Mouse (Mus musculus) cerebellum, adult 18-20 months (tissue): ENCODE measurements around the gene Slc10a7.
A peak's percentile ranks its signal among the peaks of the same experiment; 100 is the strongest.
"Not testable (repeated sequence)": the region's sequence is repeated elsewhere in the genome, so short reads cannot be mapped to it uniquely, and the experiment has no call there.

Experiments used
- DNase-seq, 2 experiments: peaks; one replicate each; pipeline ENCODE4 v3.0.0; 2021

The Slc10a7 gene

DNA sequence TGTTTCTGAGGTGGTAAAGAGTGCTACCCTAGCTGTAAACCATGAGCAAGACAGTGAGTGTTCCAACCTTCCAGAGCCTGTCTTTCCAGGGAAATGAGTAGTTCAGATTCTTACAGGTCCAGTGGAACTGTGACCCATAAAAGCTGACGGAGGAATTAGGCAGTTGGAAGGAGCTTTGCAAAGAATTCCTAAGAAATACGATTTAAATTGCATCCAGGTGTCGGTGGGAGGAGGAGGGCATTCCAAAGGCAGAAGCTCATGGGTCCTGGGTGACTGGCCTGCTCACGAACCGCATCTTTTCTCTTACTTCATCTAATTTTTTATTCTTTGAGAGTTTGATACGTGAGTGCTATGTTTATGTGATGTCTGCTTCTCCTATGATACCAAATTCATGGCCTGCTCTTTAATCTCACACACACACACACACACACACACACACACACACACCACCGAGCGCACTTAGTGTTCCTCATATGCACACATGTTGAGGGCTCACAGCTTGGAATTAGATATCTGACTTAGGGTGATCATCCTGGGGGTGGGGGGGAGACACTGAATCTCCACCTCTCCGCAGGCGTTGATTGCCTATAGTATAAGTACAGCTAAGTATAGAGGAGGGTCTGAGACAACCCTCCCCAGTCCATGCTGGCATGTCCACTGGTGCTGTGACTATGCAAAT lies 169.5 kb downstream of the Slc10a7 start:
- no peak for DNase-seq

DNA sequence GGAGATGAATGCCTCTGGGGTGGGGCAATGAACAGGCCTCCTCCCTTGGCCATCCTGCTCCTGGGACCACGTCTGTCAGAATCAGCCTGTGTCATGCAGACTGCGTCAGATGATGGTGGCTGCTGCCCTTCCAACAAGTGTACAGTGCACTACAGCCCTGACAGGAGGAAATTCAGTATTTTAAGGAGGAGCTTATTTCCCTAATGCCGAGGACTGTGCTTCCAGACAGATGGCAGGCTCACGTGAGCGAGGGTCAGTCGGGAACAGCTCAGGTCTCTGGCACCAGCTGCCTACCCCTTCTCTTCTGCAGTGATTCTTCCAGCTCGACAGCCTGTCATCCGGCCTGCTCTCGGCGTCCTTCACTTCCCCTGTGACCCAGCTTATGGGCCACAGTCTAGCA lies 181.6 kb downstream of the Slc10a7 start:
- DNase-seq = peak in 1 of 2 experiments; percentile 8

DNA sequence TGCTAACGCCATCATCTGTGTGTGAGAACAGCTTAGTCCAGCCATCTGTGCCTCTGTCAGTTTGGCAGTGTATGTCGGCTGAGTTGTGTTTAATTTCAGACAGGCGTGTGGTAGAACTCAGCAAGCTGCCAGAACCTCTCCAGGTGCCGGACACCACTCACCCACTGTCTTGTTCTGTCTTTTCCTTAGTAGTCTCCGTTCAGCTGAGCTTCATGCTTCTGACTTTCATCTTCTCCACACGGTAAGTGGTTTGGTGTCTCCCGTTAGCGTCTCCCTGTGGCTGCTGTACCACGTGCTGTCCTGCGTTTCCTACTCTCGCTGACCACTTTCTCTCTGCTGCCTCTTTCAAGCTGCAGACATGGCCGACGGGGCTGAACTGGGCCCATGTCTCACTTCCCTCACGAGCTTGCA lies 189.2 kb downstream of the Slc10a7 start:
- peak; percentile 41 to 48 for DNase-seq

DNA sequence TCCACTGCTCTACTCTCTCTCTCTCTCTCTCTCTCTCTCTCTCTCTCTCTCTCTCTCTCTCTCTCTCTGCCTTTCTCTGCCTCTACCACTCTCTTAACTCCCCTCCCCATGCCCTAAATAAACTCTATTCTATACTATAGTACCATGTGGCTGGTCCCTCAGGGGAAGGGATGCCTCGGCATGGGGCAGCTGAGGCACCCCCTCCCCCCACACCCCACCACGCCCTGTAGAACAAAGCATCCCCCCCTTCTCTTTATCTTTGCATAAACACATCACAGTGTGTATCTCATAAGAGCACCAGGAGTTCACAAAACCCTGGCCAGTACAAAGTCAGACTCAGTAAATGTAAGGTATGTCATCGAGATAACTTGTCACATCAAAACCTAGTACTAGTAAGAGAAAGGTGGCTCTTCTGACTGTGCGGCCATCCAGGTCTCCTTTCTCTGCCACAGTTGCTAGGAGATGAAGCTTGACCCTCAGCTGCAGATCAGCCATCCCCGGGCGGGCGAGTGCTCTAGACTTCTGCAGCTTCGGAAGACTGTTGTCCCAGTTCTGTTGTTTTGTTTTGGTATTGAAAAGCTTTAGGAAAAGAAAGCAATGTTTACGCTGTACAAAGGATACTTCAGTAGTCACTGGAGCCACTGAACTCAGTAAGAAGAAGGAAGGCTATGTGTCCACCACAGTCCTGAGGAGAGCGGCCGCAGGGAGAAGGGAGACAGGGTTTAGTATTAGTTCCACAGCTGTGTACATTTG lies 194.1 kb downstream of the Slc10a7 start:
- DNase-seq = no peak

DNA sequence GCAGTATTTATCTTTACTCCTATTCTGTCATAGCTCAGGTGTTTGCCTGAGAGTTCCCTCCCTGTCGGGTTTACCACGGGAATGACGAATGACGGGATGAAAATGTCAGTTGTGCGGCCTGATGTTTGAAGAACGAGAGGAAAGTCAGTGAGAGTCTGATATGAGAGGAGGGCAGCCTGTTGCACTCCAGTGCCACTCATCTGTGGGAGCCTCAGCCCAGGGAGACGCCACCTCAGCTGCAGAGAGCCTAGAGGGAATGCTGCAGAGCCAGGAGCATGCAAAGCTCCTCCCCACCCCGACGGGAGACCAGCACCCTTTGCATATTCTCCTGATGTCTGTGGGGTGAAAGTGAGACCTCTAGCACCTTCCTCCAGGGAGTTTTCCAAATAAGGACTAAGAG lies 196.8 kb downstream of the Slc10a7 start:
- DNase-seq = no peak

DNA sequence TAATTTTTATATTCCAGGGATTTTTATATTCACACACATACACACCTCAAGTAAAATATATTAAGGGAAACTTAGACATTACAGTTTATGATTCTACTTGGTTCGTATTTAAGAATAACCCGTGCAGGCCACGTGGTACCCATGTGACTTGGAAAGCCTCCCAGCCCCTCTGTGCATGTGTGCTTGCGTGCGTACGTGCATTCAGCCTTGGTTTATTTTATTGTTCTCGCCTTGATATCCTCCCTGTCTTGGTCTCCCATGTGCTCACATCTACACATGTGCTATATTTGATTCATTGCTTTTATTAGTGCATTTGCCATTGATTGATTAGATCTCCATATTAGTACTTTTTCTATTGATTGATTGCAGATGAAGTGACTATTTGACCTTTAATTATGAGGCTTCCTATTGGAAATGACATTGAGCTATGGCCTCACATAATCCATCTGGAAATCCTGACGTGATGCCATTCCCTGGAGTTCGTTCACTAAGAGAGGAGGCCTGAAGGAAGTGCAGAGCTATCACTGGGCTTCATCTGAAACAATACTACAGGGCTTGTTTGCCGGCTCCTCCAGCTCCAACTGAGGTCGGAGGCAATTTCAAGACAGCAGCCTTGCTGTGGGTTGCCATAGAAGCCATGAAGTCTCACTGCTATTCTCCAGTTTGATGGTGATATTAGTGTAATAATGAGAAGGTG lies 200.9 kb downstream of the Slc10a7 start:
- DNase-seq = no peak

DNA sequence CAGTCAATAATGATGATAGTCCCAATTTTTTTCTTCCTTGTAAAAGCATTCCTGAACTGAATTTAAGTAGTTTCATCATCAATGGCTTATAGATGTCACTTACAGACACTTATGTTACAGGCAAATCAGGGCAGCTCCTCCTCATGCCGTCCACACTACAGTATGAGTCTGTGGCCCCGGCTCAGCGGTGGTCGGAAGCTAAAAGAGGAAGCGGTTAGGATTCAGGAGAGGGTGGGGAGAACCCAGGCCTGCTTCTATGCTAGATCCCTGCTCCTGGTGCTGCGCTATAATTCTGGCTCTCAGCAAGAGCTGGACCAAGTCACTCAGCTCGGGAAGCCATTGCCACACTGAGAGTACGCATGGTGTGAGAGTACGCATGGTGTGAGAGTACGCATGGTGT lies 201.8 kb downstream of the Slc10a7 start:
- DNase-seq = no peak

DNA sequence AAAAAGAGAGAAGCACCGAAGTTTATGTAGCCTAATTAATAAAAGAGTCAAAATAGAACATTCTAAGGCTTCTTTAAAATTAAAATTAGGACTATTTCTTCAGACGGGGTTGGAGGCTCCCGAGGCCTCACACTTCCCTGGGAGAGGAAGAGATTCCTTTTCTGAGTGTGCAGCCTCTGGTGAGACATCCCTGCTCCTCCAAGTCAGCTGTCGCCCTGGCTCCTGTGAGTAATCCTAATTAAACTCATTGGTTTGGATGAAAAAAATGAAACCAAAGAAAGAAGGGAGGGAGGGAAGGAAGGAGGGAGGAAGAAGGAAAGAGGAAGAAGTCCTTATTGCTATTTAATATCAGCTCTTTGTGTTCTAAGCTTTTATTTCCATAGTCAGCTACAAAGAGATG lies 205.7 kb downstream of the Slc10a7 start:
- DNase-seq = no peak

DNA sequence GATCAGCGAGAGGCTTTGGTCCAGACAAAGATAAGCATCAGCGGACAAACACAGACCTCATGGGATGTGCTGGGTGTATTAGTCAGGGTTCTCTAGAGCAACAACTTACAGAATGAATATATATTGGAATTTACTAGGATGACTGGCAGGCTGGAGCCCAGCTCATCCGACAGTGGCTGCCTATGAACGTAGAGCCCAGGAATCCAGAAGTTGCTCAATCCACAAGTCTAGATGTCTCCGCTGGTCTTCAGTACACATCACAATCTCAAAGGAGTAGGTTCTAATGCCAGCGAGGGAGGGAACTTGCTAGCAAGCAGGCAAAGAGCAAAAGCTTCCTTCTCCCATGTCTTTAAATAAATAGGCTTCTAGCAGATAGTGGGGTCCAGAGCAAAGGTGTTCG lies 207.4 kb downstream of the Slc10a7 start:
- no peak for DNase-seq

DNA sequence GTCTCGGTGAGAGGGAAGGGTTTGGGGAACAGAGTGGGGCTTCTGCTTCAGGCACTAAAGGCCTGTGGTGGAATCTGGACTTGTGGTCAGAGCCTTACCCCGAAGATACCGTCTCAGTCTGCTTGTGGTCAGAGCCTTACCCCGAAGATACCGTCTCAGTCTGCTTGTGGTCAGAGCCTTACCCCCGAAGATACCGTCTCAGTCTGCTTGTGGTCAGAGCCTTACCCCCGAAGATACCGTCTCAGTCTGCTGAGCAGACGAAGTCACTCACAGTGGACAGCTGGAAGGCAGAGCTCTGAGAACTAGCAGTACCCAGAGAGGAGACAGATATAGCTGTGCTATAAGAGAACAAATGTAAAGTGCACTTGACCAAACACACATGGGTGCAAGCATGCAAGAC lies 208.0 kb downstream of the Slc10a7 start:
- not testable (repeated sequence) for DNase-seq

DNA sequence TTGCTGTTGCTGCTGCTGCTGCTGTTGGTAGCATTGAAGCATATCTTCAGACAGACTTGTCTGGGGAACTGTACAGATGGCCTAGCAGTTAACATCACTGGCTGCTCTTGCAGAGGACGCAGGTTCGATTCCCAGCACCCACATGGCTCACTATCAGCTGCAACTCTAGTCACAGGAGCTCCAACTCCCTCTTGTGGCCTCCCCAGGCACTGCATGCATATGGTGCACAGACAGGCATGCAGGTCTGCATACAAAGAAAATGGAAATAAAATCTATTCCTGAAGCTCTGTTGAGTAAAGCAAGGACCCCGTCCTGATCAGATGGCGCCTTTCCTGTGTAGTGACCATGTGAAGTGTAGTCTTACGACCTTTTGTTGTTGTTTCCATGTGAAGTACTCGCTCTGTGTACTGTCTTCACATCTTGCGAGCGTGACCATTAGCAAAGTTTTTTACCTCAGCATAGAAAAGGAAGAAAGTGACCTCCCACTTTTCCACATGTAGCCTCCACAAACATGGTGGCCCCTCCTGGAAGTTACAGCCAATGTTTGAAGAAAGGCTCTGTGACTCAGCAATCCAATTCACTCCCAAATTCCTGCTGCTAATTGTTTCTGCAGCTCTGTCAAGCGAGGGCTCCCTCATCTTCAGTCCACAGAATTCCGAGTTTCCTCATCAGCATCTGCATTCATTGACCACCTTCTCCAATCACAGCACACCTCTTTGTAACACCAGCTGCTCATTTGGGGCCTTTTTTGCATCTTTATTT lies 210.3 kb downstream of the Slc10a7 start:
- no peak for DNase-seq

DNA sequence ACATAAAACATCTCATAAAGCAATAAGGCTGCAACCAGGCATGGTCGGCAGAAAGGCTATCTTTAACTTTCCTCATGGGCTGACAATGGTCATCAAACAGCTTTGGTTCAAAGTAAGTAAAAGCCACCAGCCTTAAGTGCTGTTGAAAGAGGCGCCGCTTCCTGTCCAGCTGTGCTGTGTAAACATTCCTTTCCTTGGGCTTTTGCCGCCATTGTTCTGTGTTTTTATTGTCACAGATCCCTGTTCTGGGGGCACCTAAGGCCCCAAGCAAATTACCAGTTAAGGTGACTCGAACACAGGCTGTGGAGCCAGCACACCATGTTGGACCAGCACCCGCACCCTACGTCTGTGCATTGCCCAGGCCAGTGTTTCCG lies 210.9 kb downstream of the Slc10a7 start:
- DNase-seq = no peak

DNA sequence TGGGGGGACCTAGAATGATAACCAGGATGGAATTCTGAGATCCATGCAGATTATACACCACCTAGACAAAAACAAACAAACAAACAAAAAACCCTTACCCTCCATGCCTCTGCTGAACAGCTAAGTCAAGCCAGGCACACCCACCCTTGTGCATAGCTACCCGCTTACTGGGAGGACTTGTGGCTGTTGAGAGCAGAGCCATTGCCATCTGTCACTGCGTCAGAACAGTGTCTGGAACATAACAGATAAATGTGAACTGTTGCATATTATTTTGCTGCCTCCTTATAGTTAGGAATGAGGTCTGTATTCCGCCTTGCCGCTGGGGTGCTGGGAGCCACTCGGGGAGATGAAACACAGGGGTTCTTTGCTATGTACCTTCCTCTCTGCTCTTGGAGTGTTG lies 212.4 kb downstream of the Slc10a7 start:
- DNase-seq = no peak

DNA sequence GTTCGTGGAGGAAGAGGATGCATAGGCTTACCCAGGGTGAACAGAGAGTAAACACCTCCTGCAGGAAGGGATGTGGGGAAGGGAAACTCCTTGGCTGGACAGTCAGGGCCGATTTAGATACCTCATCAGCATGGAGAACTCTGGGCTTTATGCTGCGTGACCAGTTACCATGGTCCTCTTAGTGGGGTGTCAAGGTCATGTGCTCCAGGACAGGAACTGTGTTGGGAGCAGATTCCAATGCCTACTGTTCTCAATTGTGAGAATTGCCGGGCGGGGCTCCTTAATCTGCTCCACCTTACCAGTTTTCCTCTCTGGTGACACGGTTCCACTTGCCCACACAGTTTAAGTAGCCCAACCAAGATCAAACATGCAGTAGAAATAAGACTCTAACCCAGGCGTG lies 213.1 kb downstream of the Slc10a7 start:
- DNase-seq = no peak

DNA sequence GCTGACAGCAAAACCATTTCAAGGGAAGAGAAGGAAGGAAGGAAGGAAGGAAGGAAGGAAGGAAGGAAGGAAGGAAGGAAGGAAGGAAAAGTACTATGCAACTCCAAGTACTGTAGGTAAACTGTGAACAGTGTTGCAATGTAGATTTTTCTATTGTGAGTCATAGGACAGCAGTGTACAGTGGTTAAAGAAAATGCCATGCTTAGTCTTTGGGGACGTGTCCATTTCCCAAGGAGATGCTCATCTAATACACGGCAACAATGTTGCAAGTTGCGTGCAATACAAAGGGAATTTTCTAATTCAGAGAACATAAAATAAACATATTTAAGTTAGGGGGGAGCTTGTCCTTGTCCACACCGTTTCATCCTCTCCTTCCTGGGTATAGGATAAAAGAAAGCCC lies 215.7 kb downstream of the Slc10a7 start:
- no peak for DNase-seq

DNA sequence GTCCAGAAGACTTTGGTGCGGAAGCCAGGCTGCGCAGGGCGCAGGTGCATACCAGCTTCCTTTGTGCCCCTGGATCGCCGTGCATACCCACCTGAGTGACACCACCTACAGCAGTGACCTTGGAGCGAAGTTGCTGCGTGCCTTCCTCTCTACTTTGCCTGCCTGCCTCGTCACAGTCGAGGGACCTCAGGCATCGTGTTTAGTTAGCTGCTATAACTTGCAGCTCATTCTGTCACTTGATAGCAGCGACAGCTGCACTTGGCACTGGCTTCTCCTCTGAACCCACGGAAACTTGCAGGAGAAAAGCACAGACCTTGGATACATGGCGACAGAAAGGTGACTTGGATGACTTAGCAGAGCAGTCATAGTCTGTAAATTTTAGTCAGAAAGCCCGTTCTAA lies 219.1 kb downstream of the Slc10a7 start:
- no peak for DNase-seq

DNA sequence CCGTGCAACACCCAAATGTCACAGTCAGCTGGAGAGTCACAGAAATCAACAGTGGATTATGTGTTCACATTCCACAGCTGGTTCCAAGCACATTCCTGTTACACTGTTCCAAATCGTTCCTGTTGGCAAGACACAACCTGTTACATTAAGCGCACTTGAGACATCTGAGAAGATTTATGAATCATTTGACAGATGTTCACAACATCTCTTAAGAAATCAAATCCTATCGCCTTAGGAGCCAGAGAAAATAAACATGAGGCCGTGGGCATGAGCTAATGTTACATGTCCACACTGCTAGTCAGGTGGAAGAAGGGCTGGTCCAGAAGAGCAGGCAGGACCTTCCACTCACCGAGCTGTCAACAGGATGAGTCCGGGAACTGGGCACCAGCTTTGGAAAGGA lies 223.3 kb downstream of the Slc10a7 start:
- no peak for DNase-seq

DNA sequence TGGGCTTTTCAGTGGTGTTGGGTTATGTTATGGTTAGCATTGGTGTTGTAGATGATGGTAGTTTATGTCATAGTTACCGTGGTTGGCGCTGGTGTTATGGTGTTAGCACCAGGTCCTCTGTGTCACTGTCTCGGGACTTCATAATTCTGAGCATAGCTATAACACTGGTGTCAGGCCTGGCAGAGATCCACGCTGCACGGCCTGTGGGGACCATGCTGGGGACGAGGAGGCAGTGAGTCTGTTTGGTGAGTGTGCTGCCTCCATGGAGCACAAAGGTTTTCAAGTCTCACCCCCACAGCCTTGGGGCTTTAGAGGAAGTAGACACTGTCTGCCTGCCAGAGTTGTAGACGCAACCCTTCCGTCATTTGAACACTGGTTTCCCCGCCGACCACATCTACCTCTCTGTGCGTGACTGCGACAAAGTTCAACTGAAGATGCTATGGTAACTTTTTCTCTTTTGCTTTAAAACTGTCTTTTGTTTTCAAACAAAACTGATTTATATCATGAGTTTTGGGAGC lies 223.9 kb downstream of the Slc10a7 start:
- DNase-seq = no peak

DNA sequence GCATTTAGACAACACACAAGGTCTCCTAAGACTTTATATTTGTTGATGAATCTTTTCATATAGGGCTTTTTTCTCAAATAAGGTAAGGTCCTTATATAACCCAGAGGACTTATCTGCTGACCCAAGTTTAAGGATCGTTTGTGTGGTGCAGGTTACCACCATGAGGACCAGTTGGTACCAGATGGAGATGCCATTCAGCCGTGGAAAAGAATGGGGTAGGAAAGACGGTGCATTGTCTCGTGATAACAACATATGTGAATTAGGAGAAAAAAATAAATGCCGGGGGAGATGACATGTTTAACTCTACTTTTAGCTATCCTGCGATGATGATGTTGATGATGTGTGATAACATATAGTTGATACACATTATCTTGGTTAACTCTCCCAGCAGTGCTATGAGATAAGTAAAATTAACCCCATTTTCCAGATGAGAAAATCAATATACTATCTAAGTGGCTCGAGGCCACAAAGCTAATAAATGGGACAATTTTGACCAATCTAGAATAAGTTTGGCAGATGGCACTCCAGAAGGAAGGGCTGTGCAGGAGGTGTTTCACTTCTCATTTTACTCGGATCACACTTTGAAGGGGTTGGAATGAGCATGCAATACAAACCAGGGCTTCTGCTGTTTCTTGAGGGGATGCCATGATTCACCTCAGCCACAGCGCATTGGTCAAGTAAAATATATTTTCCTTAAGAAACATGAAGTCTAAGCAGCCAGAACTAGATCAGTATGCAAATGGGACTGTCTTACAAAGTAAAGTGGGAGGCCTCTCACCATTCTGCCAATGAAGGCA lies 225.8 kb downstream of the Slc10a7 start:
- no peak for DNase-seq

DNA sequence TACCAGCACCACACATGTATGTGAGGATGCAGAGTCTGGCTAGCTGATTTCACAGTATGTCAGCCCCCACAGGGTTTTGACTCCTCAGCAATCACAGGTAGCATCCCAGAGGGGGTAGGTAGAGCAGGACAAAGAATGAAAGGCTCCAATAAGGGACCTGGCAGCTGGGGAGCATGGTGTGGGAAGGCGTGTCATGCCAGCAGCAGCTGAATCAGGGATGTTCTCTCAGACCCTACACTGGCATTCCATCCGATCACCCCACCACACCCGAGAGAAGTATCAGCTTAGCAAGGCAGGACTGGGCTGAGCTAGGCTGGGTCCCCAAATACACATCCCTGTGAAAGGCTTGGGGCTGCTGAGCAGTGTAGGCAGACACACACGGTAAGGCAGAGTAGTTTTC lies 229.2 kb downstream of the Slc10a7 start:
- DNase-seq = no peak

DNA sequence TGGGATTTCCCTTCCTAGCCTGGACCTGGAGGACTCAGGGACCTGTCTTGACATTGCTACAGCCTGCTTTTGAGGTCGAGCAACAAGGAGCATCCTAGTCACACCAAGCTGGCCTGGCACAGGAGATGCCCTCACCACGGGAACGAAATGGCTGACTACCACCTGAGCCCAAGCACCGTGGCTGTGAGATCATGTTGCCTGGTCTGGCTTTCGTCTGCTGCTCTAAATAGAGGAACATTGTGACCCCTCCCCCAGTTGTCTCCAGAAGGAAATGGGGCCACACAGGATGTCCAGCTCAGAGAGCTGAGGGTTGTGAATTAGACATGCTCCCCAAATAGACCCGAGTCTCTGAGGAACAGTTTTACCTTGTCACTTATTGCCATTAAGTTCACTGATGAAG lies 231.8 kb downstream of the Slc10a7 start:
- no peak for DNase-seq

DNA sequence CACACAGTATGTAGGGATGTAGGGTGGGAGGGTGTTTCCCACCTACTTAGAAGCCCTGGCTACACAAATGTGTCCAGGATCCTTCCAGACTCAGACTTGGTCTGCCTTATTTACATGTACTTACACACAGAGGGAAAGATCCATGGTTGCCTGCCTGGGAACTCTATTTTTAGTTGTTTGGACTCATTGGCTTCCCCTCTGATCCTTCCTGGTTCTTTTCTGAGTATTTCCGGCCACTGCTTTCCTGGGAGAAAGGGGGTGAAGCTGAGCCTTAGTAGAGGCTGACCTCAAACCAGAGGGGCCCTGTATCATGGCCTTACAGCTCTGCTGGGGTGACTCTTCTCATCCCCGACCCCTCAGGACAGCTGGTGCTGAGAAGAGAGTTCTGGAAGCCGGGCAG lies 232.3 kb downstream of the Slc10a7 start:
- DNase-seq = no peak
